Mouse (Mus musculus): ENCODE data around the gene Efna2. TPM values are rescaled to one million over a fixed set of nuclear protein-coding genes. Genes with fewer than 3 reads are reported as not detected.
"Not testable (repeated sequence)": the region's sequence is repeated elsewhere in the genome, so short reads cannot be mapped to it uniquely, and the experiment has no call there.

Efna2 gene
- polyA plus RNA-seq, 1 experiment from 2014 or later = 91.7 TPM

GRCm38 (mm10) chr10:80163721-80164120 is 15.6 kb upstream of the Efna2 start:
- H3K36me3 ChIP-seq (ENCODE audit: control insufficient read depth, insufficient read depth, low read length) = no peaks in the 10 kb centered on the region
- H3K4me3 ChIP-seq (ENCODE audit: low read depth, low read length) = no peak overlapping the region
- H3K27me3 ChIP-seq (ENCODE audit: control insufficient read depth, insufficient read depth, low read length) = peaks cover 4% of the 10 kb centered on the region; the same call in 1 of the 2 replicates
- DNase-seq (ENCODE audit: low spot score, missing footprints) = no peak
- WGBS = 85% methylated on average over 8 of the region's 8 CpGs
- no peaks in the 10 kb centered on the region for H3K9me3 ChIP-seq (ENCODE audit: control insufficient read depth, low read length)
- H3K4me2 ChIP-seq = no peak overlapping the region
- no peak overlapping the region for H3K27ac ChIP-seq (ENCODE audit: low read depth, low read length)
- H3K4me1 ChIP-seq (ENCODE audit: control insufficient read depth, insufficient read depth, low read length) = peaks cover 56% of the 10 kb centered on the region
- no peak for ATAC-seq (ENCODE audit: low FRiP score)
- no peak overlapping the region for H3K9ac ChIP-seq (ENCODE audit: low read length)

- Histone ChIP-seq H3K27ac (ENCODE audit: low read depth, low read length) (no peak overlapping the region; the same call in 1 of the 2 replicates), H3K9me3 (ENCODE audit: control insufficient read depth, low read length) (no peaks in the 10 kb centered on the region), H3K4me3 (ENCODE audit: low read depth, low read length) (peak overlapping the region; percentile 30), H3K27me3 (ENCODE audit: control insufficient read depth, insufficient read depth, low read length) (peaks cover 4% of the 10 kb centered on the region; the same call in 1 of the 2 replicates), H3K4me1 (ENCODE audit: control insufficient read depth, insufficient read depth, low read length) (peaks cover 56% of the 10 kb centered on the region), H3K9ac (ENCODE audit: low read length) (peak overlapping the region; percentile 56), H3K4me2 (peak overlapping the region; percentile 70), H3K36me3 (ENCODE audit: control insufficient read depth, insufficient read depth, low read length) (no peaks in the 10 kb centered on the region)
- ATAC-seq (ENCODE audit: low FRiP score) = no peak; the same call in 1 of the 2 replicates
- 12% methylated on average over 43 of the region's 44 CpGs for WGBS
- no peak for DNase-seq (ENCODE audit: low spot score, missing footprints)
Measured at GRCm38 (mm10) chr10:80164161-80164997, 14.9 kb upstream of the Efna2 start.

- peaks cover 54% of the 10 kb centered on the region for H3K4me1 ChIP-seq (ENCODE audit: control insufficient read depth, insufficient read depth, low read length)
- H3K4me3 ChIP-seq (ENCODE audit: low read depth, low read length) = peak overlapping the region; percentile 30
- H3K27ac ChIP-seq (ENCODE audit: low read depth, low read length) = no peak overlapping the region; the same call in 1 of the 2 replicates
- peaks cover 4% of the 10 kb centered on the region; the same call in 1 of the 2 replicates for H3K27me3 ChIP-seq (ENCODE audit: control insufficient read depth, insufficient read depth, low read length)
- H3K4me2 ChIP-seq = peak overlapping the region; percentile 70
- H3K9me3 ChIP-seq (ENCODE audit: control insufficient read depth, low read length) = no peaks in the 10 kb centered on the region
- H3K36me3 ChIP-seq (ENCODE audit: control insufficient read depth, insufficient read depth, low read length) = peaks cover 2% of the 10 kb centered on the region
- 0% methylated on average over 17 of the region's 17 CpGs for WGBS
- H3K9ac ChIP-seq (ENCODE audit: low read length) = peak overlapping the region; percentile 56
- DNase-seq (ENCODE audit: low spot score, missing footprints) (peak; percentile 99), ATAC-seq (ENCODE audit: low FRiP score) (peak; percentile 49)
Measured at GRCm38 (mm10) chr10:80164998-80165344, 14.3 kb upstream of the Efna2 start.

- DNase-seq (ENCODE audit: low spot score, missing footprints) = no peak
Measured at GRCm38 (mm10) chr10:80165392-80166128, 13.7 kb upstream of the Efna2 start, which contains the start of gene Cirbp. Gene Cirbp, plus strand, starts transcription at chr10:80165985.

GRCm38 (mm10) chr10:80166136-80166535 is 13.1 kb upstream of the Efna2 start:
- ATAC-seq (ENCODE audit: low FRiP score); H3K9me3 ChIP-seq (ENCODE audit: control insufficient read depth, low read length); H3K4me2 ChIP-seq; DNase-seq (ENCODE audit: low spot score, missing footprints); H3K4me3 ChIP-seq (ENCODE audit: low read depth, low read length); H3K27me3 ChIP-seq (ENCODE audit: control insufficient read depth, insufficient read depth, low read length): not testable (repeated sequence)
- Histone ChIP-seq H3K27ac (ENCODE audit: low read depth, low read length) (peak overlapping the region; percentile 50), H3K36me3 (ENCODE audit: control insufficient read depth, insufficient read depth, low read length) (peaks cover 13% of the 10 kb centered on the region), H3K4me1 (ENCODE audit: control insufficient read depth, insufficient read depth, low read length) (peaks cover 45% of the 10 kb centered on the region), H3K9ac (ENCODE audit: low read length) (peak overlapping the region; percentile 50)
- 84% methylated on average over 4 of the region's 4 CpGs for WGBS

More at GRCm38 (mm10) chr10:80165392-80166128, 13.7 kb upstream of the Efna2 start, which contains the start of gene Cirbp:
- 13% methylated on average over 20 of the region's 20 CpGs for WGBS
- Histone ChIP-seq H3K4me2 (peak within 1 kb of the TSS; percentile 70), H3K27me3 (ENCODE audit: control insufficient read depth, insufficient read depth, low read length) (peaks cover 4% of the 10 kb centered on the region; the same call in 1 of the 2 replicates), H3K9ac (ENCODE audit: low read length) (peak within 1 kb of the TSS; percentile 57), H3K4me3 (ENCODE audit: low read depth, low read length) (peak within 1 kb of the TSS; percentile 30), H3K4me1 (ENCODE audit: control insufficient read depth, insufficient read depth, low read length) (peaks cover 51% of the 10 kb centered on the region), H3K9me3 (ENCODE audit: control insufficient read depth, low read length) (no peaks in the 10 kb centered on the region), H3K27ac (ENCODE audit: low read depth, low read length) (peak within 1 kb of the TSS; percentile 98), H3K36me3 (ENCODE audit: control insufficient read depth, insufficient read depth, low read length) (peaks cover 7% of the 10 kb centered on the region)
- ATAC-seq (ENCODE audit: low FRiP score) = no peak

GRCm38 (mm10) chr10:80167460-80168037 is 11.7 kb upstream of the Efna2 start:
- Histone ChIP-seq H3K4me1 (ENCODE audit: control insufficient read depth, insufficient read depth, low read length) (peaks cover 43% of the 10 kb centered on the region), H3K27ac (ENCODE audit: low read depth, low read length) (peak overlapping the region; percentile 98), H3K4me2 (peak overlapping the region; percentile 93), H3K4me3 (ENCODE audit: low read depth, low read length) (peak overlapping the region; percentile 95), H3K9me3 (ENCODE audit: control insufficient read depth, low read length) (no peaks in the 10 kb centered on the region), H3K27me3 (ENCODE audit: control insufficient read depth, insufficient read depth, low read length) (peaks cover 4% of the 10 kb centered on the region; the same call in 1 of the 2 replicates), H3K9ac (ENCODE audit: low read length) (peak overlapping the region; percentile 99), H3K36me3 (ENCODE audit: control insufficient read depth, insufficient read depth, low read length) (peaks cover 22% of the 10 kb centered on the region)
- WGBS = under 1% methylated on average over 52 of the region's 55 CpGs
- ATAC-seq (ENCODE audit: low FRiP score) (peak; percentile 92), DNase-seq (ENCODE audit: low spot score, missing footprints) (peak; percentile 100)

- DNase-seq (ENCODE audit: low spot score, missing footprints) = peak; percentile 99
- Histone ChIP-seq H3K27ac (ENCODE audit: low read depth, low read length) (peak overlapping the region; percentile 98), H3K36me3 (ENCODE audit: control insufficient read depth, insufficient read depth, low read length) (peaks cover 22% of the 10 kb centered on the region), H3K4me1 (ENCODE audit: control insufficient read depth, insufficient read depth, low read length) (peaks cover 45% of the 10 kb centered on the region), H3K9me3 (ENCODE audit: control insufficient read depth, low read length) (no peaks in the 10 kb centered on the region), H3K4me3 (ENCODE audit: low read depth, low read length) (peak overlapping the region; percentile 95), H3K27me3 (ENCODE audit: control insufficient read depth, insufficient read depth, low read length) (peaks cover 4% of the 10 kb centered on the region; the same call in 1 of the 2 replicates), H3K4me2 (peak overlapping the region; percentile 93), H3K9ac (ENCODE audit: low read length) (peak overlapping the region; percentile 99)
- under 1% methylated on average over 46 of the region's 48 CpGs for WGBS
- peak; percentile 54 for ATAC-seq (ENCODE audit: low FRiP score)
Measured at GRCm38 (mm10) chr10:80168038-80168661, 11.1 kb upstream of the Efna2 start.

GRCm38 (mm10) chr10:80169070-80169469 is 10.2 kb upstream of the Efna2 start:
- 71% methylated on average over 1 of the region's 1 CpGs for WGBS
- Histone ChIP-seq H3K9me3 (ENCODE audit: control insufficient read depth, low read length) (no peaks in the 10 kb centered on the region), H3K9ac (ENCODE audit: low read length) (peak overlapping the region; percentile 99), H3K4me1 (ENCODE audit: control insufficient read depth, insufficient read depth, low read length) (peaks cover 48% of the 10 kb centered on the region), H3K36me3 (ENCODE audit: control insufficient read depth, insufficient read depth, low read length) (peaks cover 22% of the 10 kb centered on the region), H3K27me3 (ENCODE audit: control insufficient read depth, insufficient read depth, low read length) (peaks cover under 1% of the 10 kb centered on the region; the same call in 1 of the 2 replicates), H3K4me2 (peak overlapping the region; percentile 93), H3K27ac (ENCODE audit: low read depth, low read length) (no peak overlapping the region), H3K4me3 (ENCODE audit: low read depth, low read length) (peak overlapping the region; percentile 95)
- ATAC-seq (ENCODE audit: low FRiP score) (no peak), DNase-seq (ENCODE audit: low spot score, missing footprints) (no peak)
